Mouse (Mus musculus): ENCODE data around the gene Vsig8.

The Vsig8 gene

GRCm38 (mm10) chr1:172555638-172556037, at the start of gene Vsig8:
Vsig8 (plus strand) TSS chr1:172555938.
- DNase-seq (ENCODE audit: low spot score in 2 of 2) = no peak

GRCm38 (mm10) chr1:172507001-172507400, 48.7 kb upstream of the Vsig8 start:
- DNase-seq (ENCODE audit: low spot score in 2 of 2) = no peak

GRCm38 (mm10) chr1:172507701-172508100, 48.0 kb upstream of the Vsig8 start:
- no peak for DNase-seq (ENCODE audit: low spot score in 2 of 2)

- DNase-seq (ENCODE audit: low spot score in 2 of 2) = no peak
These were observed 47.6 kb upstream of the Vsig8 start for GRCm38 (mm10) chr1:172508172-172508571.

GRCm38 (mm10) chr1:172509235-172509634, 46.5 kb upstream of the Vsig8 start:
- DNase-seq (ENCODE audit: low spot score in 2 of 2) = no peak

- no peak for DNase-seq (ENCODE audit: low spot score in 2 of 2)
These were observed 45.8 kb upstream of the Vsig8 start for GRCm38 (mm10) chr1:172509983-172510382.

- no peak for DNase-seq (ENCODE audit: low spot score in 2 of 2)
These were observed 45.2 kb upstream of the Vsig8 start for GRCm38 (mm10) chr1:172510421-172510972.

- peak; percentile 67 to 81 for DNase-seq (ENCODE audit: low spot score in 2 of 2)
These were observed 42.8 kb upstream of the Vsig8 start for GRCm38 (mm10) chr1:172512962-172513361.

- peak; percentile 62 to 79 for DNase-seq (ENCODE audit: low spot score in 2 of 2)
These were observed 42.1 kb upstream of the Vsig8 start for GRCm38 (mm10) chr1:172513525-172514212.

GRCm38 (mm10) chr1:172514213-172514529, 41.6 kb upstream of the Vsig8 start:
- DNase-seq (ENCODE audit: low spot score in 2 of 2) = no peak

GRCm38 (mm10) chr1:172514551-172515268, 41.0 kb upstream of the Vsig8 start:
- no peak for DNase-seq (ENCODE audit: low spot score in 2 of 2)

- DNase-seq (ENCODE audit: low spot score in 2 of 2) = no peak
These were observed 40.3 kb upstream of the Vsig8 start for GRCm38 (mm10) chr1:172515396-172515795.

GRCm38 (mm10) chr1:172518013-172518412, 37.7 kb upstream of the Vsig8 start:
- DNase-seq (ENCODE audit: low spot score in 2 of 2) = no peak

- no peak for DNase-seq (ENCODE audit: low spot score in 2 of 2)
These were observed 36.1 kb upstream of the Vsig8 start for GRCm38 (mm10) chr1:172519644-172520043.

GRCm38 (mm10) chr1:172520576-172521440, 34.9 kb upstream of the Vsig8 start, which contains the start of gene Cfap45:
Cfap45 (plus strand) TSS chr1:172520801.
- peak in 1 of 2 experiments; percentile 65 for DNase-seq (ENCODE audit: low spot score in 2 of 2)

- DNase-seq (ENCODE audit: low spot score in 2 of 2) = no peak
These were observed 33.2 kb upstream of the Vsig8 start for GRCm38 (mm10) chr1:172522524-172522923.

- no peak for DNase-seq (ENCODE audit: low spot score in 2 of 2)
These were observed 32.0 kb upstream of the Vsig8 start for GRCm38 (mm10) chr1:172523699-172524101.

GRCm38 (mm10) chr1:172525027-172525764, 30.5 kb upstream of the Vsig8 start:
- no peak for DNase-seq (ENCODE audit: low spot score in 2 of 2)

GRCm38 (mm10) chr1:172525971-172526370, 29.8 kb upstream of the Vsig8 start:
- no peak for DNase-seq (ENCODE audit: low spot score in 2 of 2)

GRCm38 (mm10) chr1:172526380-172527081, 29.2 kb upstream of the Vsig8 start:
- no peak for DNase-seq (ENCODE audit: low spot score in 2 of 2)

GRCm38 (mm10) chr1:172527431-172527830, 28.3 kb upstream of the Vsig8 start:
- DNase-seq (ENCODE audit: low spot score in 2 of 2) = no peak
